Mouse (Mus musculus): ENCODE measurements around the gene Ggt5.

GRCm38 (mm10) chr10:75654053-75654452, 64.9 kb downstream of the Ggt5 start:
- TF ChIP-seq CTCF (IDR thresholded peaks at IDR 0.05; ENCODE audit: low read depth) = no peak
- no peak for TF ChIP-seq EP300 (IDR thresholded peaks at IDR 0.05; ENCODE audit: low read depth)
